Mouse (Mus musculus) liver, adult 2 months (tissue): ENCODE measurements around the gene Trip4.

ENCODE experiments used
- CTCF ChIP-seq: fragments of 200-500 bp; IDR thresholded peaks from 2 replicates; pipeline ENCODE4 v1.5.1; 2011; ENCODE audit warnings: low read depth, low read length, control low read depth
- POLR2A ChIP-seq: fragments of 200-500 bp; IDR thresholded peaks from 2 replicates; pipeline ENCODE4 v1.6.1; 2011; ENCODE audit warnings: low read length, control low read depth; ENCODE audit not compliant: insufficient read depth; ENCODE audit errors: extremely low read depth

DNA sequence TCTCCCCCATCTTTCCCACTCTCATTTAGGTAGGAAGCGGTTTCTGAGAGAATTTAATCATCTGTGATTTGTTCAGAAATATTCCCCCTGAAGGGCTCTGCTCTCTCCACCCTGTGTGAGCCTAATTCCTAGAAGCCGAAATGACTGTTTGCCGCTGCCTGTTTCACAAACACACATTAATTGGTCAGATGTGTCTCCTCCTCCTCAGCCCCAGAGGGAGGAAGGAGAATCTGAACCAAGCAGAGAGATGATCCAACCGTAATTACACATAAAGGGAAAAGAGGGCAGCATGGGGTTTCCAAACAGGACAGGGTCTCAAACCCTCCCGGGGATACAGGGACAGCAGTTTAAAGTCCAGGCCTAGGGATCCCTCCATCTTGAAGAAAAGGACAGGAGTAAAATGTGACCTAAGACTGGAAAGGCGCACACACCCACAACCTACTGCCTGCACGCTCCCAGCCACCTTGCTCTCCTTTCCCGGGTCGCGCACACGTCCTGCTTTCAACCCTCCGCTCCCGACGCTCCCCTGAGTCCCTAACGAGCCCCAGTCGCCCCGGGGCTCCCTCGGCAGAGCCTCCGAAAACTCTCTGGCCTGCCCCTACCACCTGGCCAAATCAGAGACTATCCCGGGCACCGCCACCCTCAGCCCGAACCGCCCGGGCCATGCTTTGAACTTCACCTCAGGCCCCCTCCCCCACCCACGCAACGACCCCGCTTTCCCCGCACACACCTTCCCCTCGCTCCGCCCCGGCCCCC is 81.8 kb downstream of the Trip4 start:
- TF ChIP-seq CTCF (no peak), POLR2A (no peak)
